Mouse (Mus musculus) megakaryocyte-erythroid progenitor cell, adult 5-6 weeks (primary cell): ENCODE results near the gene Cstf2. TPM values are rescaled to one million over a fixed set of nuclear protein-coding genes. Genes with fewer than 3 reads are reported as not detected.
A peak's percentile ranks its signal among the peaks of the same experiment; 100 is the strongest.

Source experiments
- ATAC-seq: replicated peaks from 2 replicates; pipeline ENCODE4 v1.8.0; 2016; ENCODE audit warnings: mild to moderate bottlenecking, inconsistent platforms; ENCODE audit not compliant: severe bottlenecking, poor library complexity, low FRiP score, low TSS enrichment
- total RNA-seq, 2 experiments: library from RNA; stranded (forward) in 1 of 2; stranded (reverse) in 1 of 2; fragments of 200-1000, 215-1000 nt in 1 of 2; fragments of >200 nt in 1 of 2; fragmentation: Nextera tagmentation in 1 of 2; gene quantifications; 2 replicates each; pipeline ENCODE4 v1.2.3; 2014 to 2017

The Cstf2 gene
- total RNA-seq (2014; fragmentation: Nextera tagmentation) (60.4 and 71.4 TPM in 2 replicates), total RNA-seq (2017) (88.3 and 89.1 TPM in 2 replicates)

- peak; percentile 98 for ATAC-seq
Observed at GRCm38 (mm10) chrX:134058987-134059712, at the start of gene Cstf2. Cstf2 (plus strand) TSS chrX:134059187.

- ATAC-seq, result peak; percentile 90
Observed at GRCm38 (mm10) chrX:134019005-134019404, 40.0 kb upstream of the Cstf2 start.

- no peak for ATAC-seq
Observed at GRCm38 (mm10) chrX:134020664-134021063, 38.3 kb upstream of the Cstf2 start.

GRCm38 (mm10) chrX:134048994-134049393 lies 10.0 kb upstream of the Cstf2 start:
- ATAC-seq, result no peak

- ATAC-seq, result no peak
Observed at GRCm38 (mm10) chrX:134056897-134057296, 2.1 kb upstream of the Cstf2 start.

- no peak for ATAC-seq
Observed at GRCm38 (mm10) chrX:134058040-134058875, 729 bp upstream of the Cstf2 start.

- ATAC-seq, result peak; percentile 25; the same call in 1 of the 2 replicates
Observed at GRCm38 (mm10) chrX:134059764-134060163, 777 bp downstream of the Cstf2 start.

GRCm38 (mm10) chrX:134085453-134085852 lies 26.5 kb downstream of the Cstf2 start:
- ATAC-seq, result no peak

GRCm38 (mm10) chrX:134102641-134103040 lies 43.7 kb downstream of the Cstf2 start:
- ATAC-seq, result no peak

- no peak for ATAC-seq
Observed at GRCm38 (mm10) chrX:134111767-134112166, 52.8 kb downstream of the Cstf2 start.

GRCm38 (mm10) chrX:134116417-134116816 lies 57.4 kb downstream of the Cstf2 start:
- ATAC-seq, result no peak

- ATAC-seq, result no peak
Observed at GRCm38 (mm10) chrX:134128549-134128948, 69.6 kb downstream of the Cstf2 start.

GRCm38 (mm10) chrX:134132295-134132694 lies 73.3 kb downstream of the Cstf2 start:
- no peak for ATAC-seq

- ATAC-seq, result no peak
Observed at GRCm38 (mm10) chrX:134133821-134134220, 74.8 kb downstream of the Cstf2 start.

Other genes starting within 250 kb of the Cstf2 start
- not detected in 2 replicates for gene Tnmd, start 208.2 kb upstream of the Cstf2 start, total RNA-seq (2014; fragmentation: Nextera tagmentation)
- gene Tnmd, start 208.2 kb upstream of the Cstf2 start, total RNA-seq (2017), result not detected in 2 replicates
- 4.0 and 6.1 TPM in 2 replicates for gene Tspan6, start 160.8 kb upstream of the Cstf2 start, total RNA-seq (2014; fragmentation: Nextera tagmentation)
- gene Tspan6, start 160.8 kb upstream of the Cstf2 start, total RNA-seq (2017), result 5.7 and 14.9 TPM in 2 replicates
- gene Srpx2, start 150.8 kb upstream of the Cstf2 start, total RNA-seq (2014; fragmentation: Nextera tagmentation), result not detected in 2 replicates
- gene Srpx2, start 150.8 kb upstream of the Cstf2 start, total RNA-seq (2017), result not detected in 2 replicates
- gene Sytl4, start 77.4 kb upstream of the Cstf2 start, total RNA-seq (2014; fragmentation: Nextera tagmentation), result 2.2 and 5.2 TPM in 2 replicates
- gene Sytl4, start 77.4 kb upstream of the Cstf2 start, total RNA-seq (2017), result 7.4 and 8.4 TPM in 2 replicates
- gene Xkrx, start 102.9 kb downstream of the Cstf2 start, total RNA-seq (2014; fragmentation: Nextera tagmentation), result 1.1 TPM in 1 of 2 replicates, not detected in the other
- gene Xkrx, start 102.9 kb downstream of the Cstf2 start, total RNA-seq (2017), result not detected in 2 replicates
- not detected in 2 replicates for gene Arl13a, start 128.3 kb downstream of the Cstf2 start, total RNA-seq (2014; fragmentation: Nextera tagmentation)
- not detected in 2 replicates for gene Arl13a, start 128.3 kb downstream of the Cstf2 start, total RNA-seq (2017)
- gene Nox1, start 162.8 kb downstream of the Cstf2 start, total RNA-seq (2014; fragmentation: Nextera tagmentation), result 0.22 TPM in 1 of 2 replicates, not detected in the other
- not detected in 2 replicates for gene Nox1, start 162.8 kb downstream of the Cstf2 start, total RNA-seq (2017)
- gene Trmt2b, start 217.8 kb downstream of the Cstf2 start, total RNA-seq (2014; fragmentation: Nextera tagmentation), result 14.9 and 18.3 TPM in 2 replicates
- 19.7 and 22.8 TPM in 2 replicates for gene Trmt2b, start 217.8 kb downstream of the Cstf2 start, total RNA-seq (2017)
- 0.31 TPM in 1 of 2 replicates, not detected in the other for gene Tmem35a, start 236.0 kb downstream of the Cstf2 start, total RNA-seq (2014; fragmentation: Nextera tagmentation)
- not detected in 2 replicates for gene Tmem35a, start 236.0 kb downstream of the Cstf2 start, total RNA-seq (2017)
- 26.4 and 33.6 TPM in 2 replicates for gene Cenpi, start 248.9 kb downstream of the Cstf2 start, total RNA-seq (2014; fragmentation: Nextera tagmentation)
- gene Cenpi, start 248.9 kb downstream of the Cstf2 start, total RNA-seq (2017), result 28.4 and 35.3 TPM in 2 replicates